Mouse (Mus musculus): ENCODE results near the gene Vgll3. TPM values are rescaled to one million over a fixed set of nuclear protein-coding genes. Genes with fewer than 3 reads are reported as not detected.

Vgll3 gene
- polyA plus RNA-seq, 1 experiment, result 31.1 TPM

- Histone ChIP-seq H3K9ac (ENCODE audit: low read depth, poor library complexity, severe bottlenecking) (no peak overlapping the region), H3K36me3 (ENCODE audit: control insufficient read depth, insufficient read depth, low read length, poor library complexity, severe bottlenecking) (no peaks in the 10 kb centered on the region), H3K4me3 (ENCODE audit: low read depth, low read length) (no peak overlapping the region), H3K9me3 (replicated peaks; ENCODE audit: control insufficient read depth, insufficient read depth, low read length, poor library complexity, severe bottlenecking) (no peaks in the 10 kb centered on the region), H3K4me1 (ENCODE audit: control insufficient read depth, insufficient read depth, low read length) (no peaks in the 10 kb centered on the region), H3K27ac (ENCODE audit: insufficient read depth, low read length) (no peak overlapping the region), H3K27me3 (ENCODE audit: control insufficient read depth, insufficient read depth, low read length, poor library complexity, severe bottlenecking) (no peaks in the 10 kb centered on the region; the same call in 1 of the 2 replicates)
- TF ChIP-seq EP300 (IDR thresholded peaks at IDR 0.05; ENCODE audit: insufficient read depth, low read depth, low read length) (no peak), CTCF (IDR thresholded peaks at IDR 0.05; ENCODE audit: low read depth, low read length) (no peak), POLR2A (IDR thresholded peaks at IDR 0.05; ENCODE audit: insufficient read depth, low read length) (no peak)
Measured at GRCm38 (mm10) chr16:65823721-65824120, 8.7 kb downstream of the Vgll3 start.

GRCm38 (mm10) chr16:65828141-65828565, 13.1 kb downstream of the Vgll3 start:
- H3K36me3 ChIP-seq (ENCODE audit: control insufficient read depth, insufficient read depth, low read length, poor library complexity, severe bottlenecking), result no peaks in the 10 kb centered on the region
- H3K9ac ChIP-seq (ENCODE audit: low read depth, poor library complexity, severe bottlenecking), result no peak overlapping the region
- H3K27ac ChIP-seq (ENCODE audit: insufficient read depth, low read length), result no peak overlapping the region
- no peaks in the 10 kb centered on the region for H3K4me1 ChIP-seq (ENCODE audit: control insufficient read depth, insufficient read depth, low read length)
- H3K9me3 ChIP-seq (replicated peaks; ENCODE audit: control insufficient read depth, insufficient read depth, low read length, poor library complexity, severe bottlenecking), result no peaks in the 10 kb centered on the region
- H3K4me3 ChIP-seq (ENCODE audit: low read depth, low read length), result no peak overlapping the region
- TF ChIP-seq EP300 (IDR thresholded peaks at IDR 0.05; ENCODE audit: insufficient read depth, low read depth, low read length), result no peak
- no peak for TF ChIP-seq CTCF (IDR thresholded peaks at IDR 0.05; ENCODE audit: low read depth, low read length)
- TF ChIP-seq POLR2A (IDR thresholded peaks at IDR 0.05; ENCODE audit: insufficient read depth, low read length), result no peak
- H3K27me3 ChIP-seq (ENCODE audit: control insufficient read depth, insufficient read depth, low read length, poor library complexity, severe bottlenecking), result no peaks in the 10 kb centered on the region

GRCm38 (mm10) chr16:65829096-65829495, 14.0 kb downstream of the Vgll3 start:
- Histone ChIP-seq H3K4me3 (ENCODE audit: low read depth, low read length) (no peak overlapping the region), H3K9me3 (replicated peaks; ENCODE audit: control insufficient read depth, insufficient read depth, low read length, poor library complexity, severe bottlenecking) (no peaks in the 10 kb centered on the region), H3K9ac (ENCODE audit: low read depth, poor library complexity, severe bottlenecking) (no peak overlapping the region), H3K27me3 (ENCODE audit: control insufficient read depth, insufficient read depth, low read length, poor library complexity, severe bottlenecking) (no peaks in the 10 kb centered on the region), H3K36me3 (ENCODE audit: control insufficient read depth, insufficient read depth, low read length, poor library complexity, severe bottlenecking) (no peaks in the 10 kb centered on the region), H3K4me1 (ENCODE audit: control insufficient read depth, insufficient read depth, low read length) (no peaks in the 10 kb centered on the region), H3K27ac (ENCODE audit: insufficient read depth, low read length) (no peak overlapping the region)
- TF ChIP-seq POLR2A (IDR thresholded peaks at IDR 0.05; ENCODE audit: insufficient read depth, low read length), result no peak
- no peak for TF ChIP-seq EP300 (IDR thresholded peaks at IDR 0.05; ENCODE audit: insufficient read depth, low read depth, low read length)
- no peak for TF ChIP-seq CTCF (IDR thresholded peaks at IDR 0.05; ENCODE audit: low read depth, low read length)

- Histone ChIP-seq H3K27me3 (ENCODE audit: control insufficient read depth, insufficient read depth, low read length, poor library complexity, severe bottlenecking) (no peaks in the 10 kb centered on the region), H3K9me3 (replicated peaks; ENCODE audit: control insufficient read depth, insufficient read depth, low read length, poor library complexity, severe bottlenecking) (no peaks in the 10 kb centered on the region), H3K4me3 (ENCODE audit: low read depth, low read length) (no peak overlapping the region), H3K9ac (ENCODE audit: low read depth, poor library complexity, severe bottlenecking) (no peak overlapping the region), H3K36me3 (ENCODE audit: control insufficient read depth, insufficient read depth, low read length, poor library complexity, severe bottlenecking) (no peaks in the 10 kb centered on the region), H3K4me1 (ENCODE audit: control insufficient read depth, insufficient read depth, low read length) (no peaks in the 10 kb centered on the region), H3K27ac (ENCODE audit: insufficient read depth, low read length) (no peak overlapping the region)
- no peak for TF ChIP-seq EP300 (IDR thresholded peaks at IDR 0.05; ENCODE audit: insufficient read depth, low read depth, low read length)
- TF ChIP-seq CTCF (IDR thresholded peaks at IDR 0.05; ENCODE audit: low read depth, low read length), result no peak
- no peak for TF ChIP-seq POLR2A (IDR thresholded peaks at IDR 0.05; ENCODE audit: insufficient read depth, low read length)
Measured at GRCm38 (mm10) chr16:65834721-65835120, 19.7 kb downstream of the Vgll3 start.

- TF ChIP-seq EP300 (IDR thresholded peaks at IDR 0.05; ENCODE audit: insufficient read depth, low read depth, low read length), result no peak
- no peaks in the 10 kb centered on the region for H3K27me3 ChIP-seq (ENCODE audit: control insufficient read depth, insufficient read depth, low read length, poor library complexity, severe bottlenecking)
- no peak overlapping the region for H3K9ac ChIP-seq (ENCODE audit: low read depth, poor library complexity, severe bottlenecking)
Measured at GRCm38 (mm10) chr16:65850126-65850525, 35.1 kb downstream of the Vgll3 start.

GRCm38 (mm10) chr16:65864471-65864870, 49.4 kb downstream of the Vgll3 start:
- H3K27me3 ChIP-seq (ENCODE audit: control insufficient read depth, insufficient read depth, low read length, poor library complexity, severe bottlenecking), result no peaks in the 10 kb centered on the region

More at GRCm38 (mm10) chr16:65850126-65850525, 35.1 kb downstream of the Vgll3 start:
- H3K36me3 ChIP-seq (ENCODE audit: control insufficient read depth, insufficient read depth, low read length, poor library complexity, severe bottlenecking), result no peaks in the 10 kb centered on the region
- H3K9me3 ChIP-seq (replicated peaks; ENCODE audit: control insufficient read depth, insufficient read depth, low read length, poor library complexity, severe bottlenecking), result no peaks in the 10 kb centered on the region
- no peaks in the 10 kb centered on the region for H3K4me1 ChIP-seq (ENCODE audit: control insufficient read depth, insufficient read depth, low read length)
- no peak overlapping the region for H3K4me3 ChIP-seq (ENCODE audit: low read depth, low read length)
- no peak overlapping the region for H3K27ac ChIP-seq (ENCODE audit: insufficient read depth, low read length)

More at GRCm38 (mm10) chr16:65864471-65864870, 49.4 kb downstream of the Vgll3 start:
- H3K9ac ChIP-seq (ENCODE audit: low read depth, poor library complexity, severe bottlenecking), result no peak overlapping the region
- H3K27ac ChIP-seq (ENCODE audit: insufficient read depth, low read length), result no peak overlapping the region
- H3K4me3 ChIP-seq (ENCODE audit: low read depth, low read length), result no peak overlapping the region
- H3K9me3 ChIP-seq (replicated peaks; ENCODE audit: control insufficient read depth, insufficient read depth, low read length, poor library complexity, severe bottlenecking), result no peaks in the 10 kb centered on the region
- H3K4me1 ChIP-seq (ENCODE audit: control insufficient read depth, insufficient read depth, low read length), result no peaks in the 10 kb centered on the region
- TF ChIP-seq CTCF (IDR thresholded peaks at IDR 0.05; ENCODE audit: low read depth, low read length) (no peak), EP300 (IDR thresholded peaks at IDR 0.05; ENCODE audit: insufficient read depth, low read depth, low read length) (no peak), POLR2A (IDR thresholded peaks at IDR 0.05; ENCODE audit: insufficient read depth, low read length) (no peak)
- H3K36me3 ChIP-seq (ENCODE audit: control insufficient read depth, insufficient read depth, low read length, poor library complexity, severe bottlenecking), result no peaks in the 10 kb centered on the region
